Mouse (Mus musculus) MEL (cell line): Measurements from ENCODE around the gene Utrn. TPM values are rescaled to one million over a fixed set of nuclear protein-coding genes. Genes with fewer than 3 reads are reported as not detected.

Experiments used
- DNase-seq: peaks from one replicate; pipeline ENCODE4 v3.0.0; 2011; ENCODE audit warnings: low read depth, low spot score
- H3K27ac ChIP-seq: 2 replicates; pipeline ENCODE4 v1.5.1; 2012; ENCODE audit warnings: low read depth, mild to moderate bottlenecking, control low read depth, low read length, moderate library complexity; ENCODE audit not compliant: control insufficient read depth
- H3K27me3 ChIP-seq, 2 experiments: fragments of 150-350 bp in 1 of 2; sonication (generic) in 1 of 2; 2 replicates each; pipeline ENCODE4 v1.6.1; 2012; ENCODE audit warnings: low read length in 2 of 2, mild to moderate bottlenecking in 2 of 2, improper control_type of control experiment in 1 of 2, moderate library complexity in 1 of 2; ENCODE audit not compliant: insufficient read depth in 2 of 2, control insufficient read depth in 1 of 2
- H3K36me3 ChIP-seq, 2 experiments: 2 replicates each; pipeline ENCODE4 v1.6.1; 2012 to 2014; ENCODE audit warnings: low read length in 2 of 2, improper control_type of control experiment in 1 of 2, inconsistent platforms in 1 of 2, mild to moderate bottlenecking in 1 of 2; ENCODE audit not compliant: insufficient read depth in 2 of 2, control insufficient read depth in 1 of 2
- H3K4me1 ChIP-seq, 2 experiments: fragments of 150-350 bp in 1 of 2; sonication (generic) in 1 of 2; 2 replicates each; pipeline ENCODE4 v1.6.1; 2012; ENCODE audit warnings: low read length in 2 of 2, improper control_type of control experiment in 1 of 2, mild to moderate bottlenecking in 1 of 2; ENCODE audit not compliant: insufficient read depth in 2 of 2, control insufficient read depth in 1 of 2
- H3K4me3 ChIP-seq, 2 experiments: fragments of 150-350 bp in 1 of 2; sonication (generic) in 1 of 2; 2 replicates each; pipeline ENCODE4 v1.5.1; 2012; ENCODE audit warnings: low read depth in 2 of 2, low read length in 2 of 2, mild to moderate bottlenecking in 2 of 2, moderate library complexity in 2 of 2, control low read depth in 1 of 2, improper control_type of control experiment in 1 of 2; ENCODE audit not compliant: control insufficient read depth in 1 of 2, insufficient read depth in 1 of 2
- H3K79me2 ChIP-seq: 2 replicates; pipeline ENCODE4 v1.6.1; 2012; ENCODE audit warnings: mild to moderate bottlenecking, low read length, moderate library complexity; ENCODE audit not compliant: control insufficient read depth, poor library complexity, insufficient read depth
- H3K9ac ChIP-seq: 2 replicates; pipeline ENCODE4 v1.6.1; 2012; ENCODE audit warnings: low read depth, mild to moderate bottlenecking, control low read depth, low read length, moderate library complexity; ENCODE audit not compliant: control insufficient read depth, poor library complexity, severe bottlenecking
- H3K9me3 ChIP-seq: fragments of 150-350 bp; sonication (generic); replicated peaks from 2 replicates; pipeline ENCODE4 v1.6.1; 2012; ENCODE audit warnings: mild to moderate bottlenecking, low read length, improper control_type of control experiment, moderate library complexity; ENCODE audit not compliant: insufficient read depth
- BHLHE40 ChIP-seq: IDR thresholded peaks from 2 replicates; pipeline ENCODE4 v1.6.1; 2012; ENCODE audit warnings: low read depth, mild to moderate bottlenecking, inconsistent platforms, low read length, improper control_type of control experiment, borderline replicate concordance
- CHD2 ChIP-seq: IDR thresholded peaks from 2 replicates; pipeline ENCODE4 v1.6.1; 2011; ENCODE audit warnings: low read length, improper control_type of control experiment
- CTCF ChIP-seq, 3 experiments: IDR thresholded peaks in 2 of 3; conservative IDR thresholded peaks in 1 of 3; 2 replicates each; pipeline ENCODE4 v1.5.1; 2011 to 2012; ENCODE audit warnings: low read length in 3 of 3, low read depth in 2 of 3, mild to moderate bottlenecking in 2 of 3, improper control_type of control experiment in 1 of 3, inconsistent platforms in 1 of 3, mixed read lengths in 1 of 3, moderate library complexity in 1 of 3; ENCODE audit not compliant: control insufficient read depth in 1 of 3, insufficient read depth in 1 of 3, poor library complexity in 1 of 3, severe bottlenecking in 1 of 3
- E2F4 ChIP-seq: IDR thresholded peaks from 2 replicates; pipeline ENCODE4 v1.6.1; 2011; ENCODE audit warnings: low read depth, low read length, improper control_type of control experiment, borderline replicate concordance
- ETS1 ChIP-seq: IDR thresholded peaks from 2 replicates; pipeline ENCODE4 v1.6.1; 2012; ENCODE audit warnings: low read depth, mild to moderate bottlenecking, inconsistent platforms, low read length, improper control_type of control experiment, moderate library complexity
- GABPA ChIP-seq: IDR thresholded peaks from 2 replicates; pipeline ENCODE4 v1.6.1; 2012; ENCODE audit warnings: low read depth, mild to moderate bottlenecking, inconsistent platforms, low read length, improper control_type of control experiment, moderate library complexity
- GATA1 ChIP-seq: IDR thresholded peaks from 2 replicates; pipeline ENCODE4 v1.6.1; 2011; ENCODE audit warnings: low read depth, low read length, improper control_type of control experiment
- HCFC1 ChIP-seq: IDR thresholded peaks from 2 replicates; pipeline ENCODE4 v1.6.1; 2012; ENCODE audit warnings: low read depth, mild to moderate bottlenecking, inconsistent platforms, low read length, improper control_type of control experiment, moderate library complexity
- MAX ChIP-seq: IDR thresholded peaks from 2 replicates; pipeline ENCODE4 v1.6.1; 2011; ENCODE audit warnings: low read length, improper control_type of control experiment
- MAZ ChIP-seq: IDR thresholded peaks from 2 replicates; pipeline ENCODE4 v1.6.1; 2012; ENCODE audit warnings: low read depth, mild to moderate bottlenecking, inconsistent platforms, low read length, improper control_type of control experiment
- MEF2A ChIP-seq: IDR thresholded peaks from 2 replicates; pipeline ENCODE4 v1.6.1; 2014; ENCODE audit warnings: low read depth, mild to moderate bottlenecking, inconsistent platforms, low read length, improper control_type of control experiment; ENCODE audit not compliant: poor library complexity, insufficient replicate concordance, severe bottlenecking; ENCODE audit errors: extremely low read depth
- MXI1 ChIP-seq: IDR thresholded peaks from 2 replicates; pipeline ENCODE4 v1.6.1; 2011; ENCODE audit warnings: mild to moderate bottlenecking, low read depth, low read length, improper control_type of control experiment
- NELFE ChIP-seq: IDR thresholded peaks from 2 replicates; pipeline ENCODE4 v1.6.1; 2011; ENCODE audit warnings: low read depth, low read length, improper control_type of control experiment
- NRF1 ChIP-seq: IDR thresholded peaks from 2 replicates; pipeline ENCODE4 v1.6.1; 2014; ENCODE audit warnings: low read depth, mild to moderate bottlenecking, inconsistent platforms, low read length, improper control_type of control experiment, moderate library complexity; ENCODE audit not compliant: poor library complexity, insufficient read depth, severe bottlenecking
- POLR2AphosphoS5 ChIP-seq: IDR thresholded peaks from 2 replicates; pipeline ENCODE4 v1.6.1; 2012; ENCODE audit warnings: low read depth, borderline replicate concordance, mild to moderate bottlenecking, inconsistent platforms, low read length, moderate library complexity, mixed read lengths
- RAD21 ChIP-seq: IDR thresholded peaks from 2 replicates; pipeline ENCODE4 v1.6.1; 2011; ENCODE audit warnings: mild to moderate bottlenecking, low read depth, low read length, improper control_type of control experiment
- RCOR1 ChIP-seq: IDR thresholded peaks from 2 replicates; pipeline ENCODE4 v1.6.1; 2012; ENCODE audit warnings: low read depth, mild to moderate bottlenecking, inconsistent platforms, low read length, improper control_type of control experiment
- SMC3 ChIP-seq: IDR thresholded peaks from 2 replicates; pipeline ENCODE4 v1.6.1; 2011; ENCODE audit warnings: low read depth, low read length, improper control_type of control experiment
- TAL1 ChIP-seq: IDR thresholded peaks from 2 replicates; pipeline ENCODE4 v1.6.1; 2012; ENCODE audit warnings: mild to moderate bottlenecking, inconsistent platforms, low read length, moderate library complexity, mixed read lengths
- USF1 ChIP-seq: IDR thresholded peaks from 2 replicates; pipeline ENCODE4 v1.6.1; 2014; ENCODE audit warnings: low read depth, mild to moderate bottlenecking, inconsistent platforms, low read length, improper control_type of control experiment, moderate library complexity
- ZC3H11A ChIP-seq: IDR thresholded peaks from 2 replicates; pipeline ENCODE4 v1.6.1; 2012; ENCODE audit warnings: low read depth, mild to moderate bottlenecking, inconsistent platforms, low read length, improper control_type of control experiment
- ZKSCAN1 ChIP-seq: IDR thresholded peaks from 2 replicates; pipeline ENCODE4 v1.6.1; 2012; ENCODE audit warnings: low read depth, mild to moderate bottlenecking, inconsistent platforms, low read length, improper control_type of control experiment, moderate library complexity
- ZMIZ1 ChIP-seq: IDR thresholded peaks from 2 replicates; pipeline ENCODE4 v1.6.1; 2012; ENCODE audit warnings: low read depth, mild to moderate bottlenecking, inconsistent platforms, low read length, improper control_type of control experiment, moderate library complexity
- ZNF384 ChIP-seq: IDR thresholded peaks from 2 replicates; pipeline ENCODE4 v1.6.1; 2012; ENCODE audit warnings: low read depth, mild to moderate bottlenecking, inconsistent platforms, low read length, improper control_type of control experiment
- polyA plus RNA-seq, 2 experiments: library from polyadenylated mRNA; stranded (reverse) in 1 of 2; unstranded in 1 of 2; fragments of >175 nt in 1 of 2; fragments of >200 nt in 1 of 2; gene quantifications; 2 replicates each; pipeline versions ENCODE4 v1.2.1 to v1.2.4; 2012; ENCODE audit warnings: low replicate concordance in 2 of 2, low read depth in 1 of 2; ENCODE audit not compliant: insufficient read length in 2 of 2, insufficient read depth in 1 of 2, missing spikeins in 1 of 2
- total RNA-seq: library from RNA; depleted of rRNA; stranded (reverse); fragments of 300-350 nt; gene quantifications from 2 replicates; pipeline ENCODE4 v1.2.3, GENCODE M21; 2012

Utrn gene
- total and polyA plus RNA-seq, 3 experiments, result 2.3 to 4.3 TPM; not detected in 1

- DNase-seq, result no peak
- H3K36me3 ChIP-seq, result peaks cover 0 to 2% of the 10 kb centered on the region in 2 experiments; a peak in 1 of 4 replicates
- H3K79me2 ChIP-seq, result no peaks in the 10 kb centered on the region
- no peaks in the 10 kb centered on the region for H3K27me3 ChIP-seq
- H3K9ac ChIP-seq, result no peak overlapping the region
- no peaks in the 10 kb centered on the region; a peak in 1 of 4 replicates for H3K4me1 ChIP-seq
- no peak overlapping the region for H3K27ac ChIP-seq
- TF ChIP-seq CHD2 (no peak), ZKSCAN1 (no peak), RCOR1 (no peak), MAX (no peak), MXI1 (no peak), ZMIZ1 (no peak), GABPA (no peak), BHLHE40 (no peak), ETS1 (no peak), CTCF (IDR thresholded peaks at IDR 0.05 in 2 of 3, conservative IDR thresholded peaks at IDR 0.05 in 1 of 3; ENCODE audit: control insufficient read depth in 1 of 3, insufficient read depth in 1 of 3, low read depth in 2 of 3, low read length in 3 of 3, poor library complexity in 1 of 3, severe bottlenecking in 1 of 3) (no peak), MEF2A (no peak), USF1 (no peak), GATA1 (no peak), HCFC1 (no peak), NRF1 (no peak), SMC3 (no peak), MAZ (no peak), E2F4 (no peak), POLR2AphosphoS5 (no peak), TAL1 (no peak)
- TF ChIP-seq, all 39 proteins: peak for 0
- Histone ChIP-seq H3K9me3 (no peaks in the 10 kb centered on the region), H3K4me3 (no peak overlapping the region)
Measured at GRCm38 (mm10) chr10:12614465-12615199, 254.5 kb downstream of the Utrn start.

DNA sequence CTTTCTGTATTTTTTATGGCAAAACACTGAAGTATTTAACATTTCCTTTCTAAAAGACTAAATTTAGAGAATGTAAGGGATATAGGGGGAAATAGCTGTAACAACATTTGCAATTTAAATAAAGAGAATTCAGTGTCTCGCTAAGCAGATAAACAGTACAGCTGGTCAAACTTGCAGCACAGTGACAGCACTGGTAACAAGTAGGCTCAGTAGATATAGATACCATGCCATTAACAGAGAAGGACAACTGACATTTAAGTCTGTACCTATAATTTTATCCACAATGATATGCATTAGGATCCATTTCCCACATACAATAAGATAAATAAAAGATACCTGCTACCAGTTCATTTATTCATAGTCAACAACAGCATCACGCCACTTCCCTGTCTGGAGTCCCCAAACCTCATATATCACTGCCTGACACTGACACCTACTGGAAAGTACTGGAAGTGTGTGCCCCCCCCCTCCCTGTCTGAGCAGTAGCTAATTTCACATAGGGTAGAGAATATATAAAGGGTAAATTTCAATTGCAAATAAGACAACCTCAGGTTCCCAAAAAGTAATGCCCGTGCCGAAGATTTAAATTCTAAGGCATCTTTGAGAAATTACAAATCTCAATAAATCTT is 256.8 kb downstream of the Utrn start:
- H3K27ac ChIP-seq, result no peak overlapping the region
- TF ChIP-seq NRF1 (no peak), RAD21 (peak; percentile 99), MAZ (peak; percentile 94), NELFE (no peak), CTCF (IDR thresholded peaks at IDR 0.05 in 2 of 3, conservative IDR thresholded peaks at IDR 0.05 in 1 of 3; ENCODE audit: control insufficient read depth in 1 of 3, insufficient read depth in 1 of 3, low read depth in 2 of 3, low read length in 3 of 3, poor library complexity in 1 of 3, severe bottlenecking in 1 of 3) (peak; percentile 64 to 90 (median 72)), E2F4 (no peak), ZC3H11A (peak; percentile 92), ZNF384 (peak; percentile 16; the same call in 1 of the 2 replicates), SMC3 (peak; percentile 96), MXI1 (no peak)
- TF ChIP-seq, all 39 proteins: peak for 6
- Histone ChIP-seq H3K9ac (no peak overlapping the region), H3K79me2 (no peaks in the 10 kb centered on the region), H3K4me1 (no peaks in the 10 kb centered on the region), H3K27me3 (no peaks in the 10 kb centered on the region), H3K4me3 (no peak overlapping the region), H3K36me3 (no peaks in the 10 kb centered on the region), H3K9me3 (no peaks in the 10 kb centered on the region)
- peak; percentile 73 for DNase-seq
